Comparison of ENCODE assay signal across 18 mouse cellular contexts in genomic region chr6:9042391-9042790, GRCm38 (mm10).
"Had no signal": no experiment of that assay in that cellular context is flagged by ENCODE, and none has a peak within 500 bp of the region (broad histone marks: within the 10 kb centered on the region; RNA-seq: fewer than 3 reads in every experiment).

No protein-coding gene starts in this region.

- H3K27me3 ChIP-seq: lung, embryonic 15.5 days; megakaryocyte, embryonic 14.5 days; midbrain, embryonic 12.5 days; neural tube, embryonic 12.5 days; stomach, embryonic 15.5 days had no signal

- H3K9me3 ChIP-seq: lung, embryonic 15.5 days; megakaryocyte, embryonic 14.5 days; midbrain, embryonic 12.5 days; neural tube, embryonic 12.5 days; stomach, embryonic 15.5 days had no signal

- H3K4me1 ChIP-seq: lung, embryonic 15.5 days; megakaryocyte, embryonic 14.5 days; midbrain, embryonic 12.5 days; neural tube, embryonic 12.5 days; stomach, embryonic 15.5 days had no signal

- H3K4me3 ChIP-seq: lung, embryonic 15.5 days; megakaryocyte, embryonic 14.5 days; midbrain, embryonic 12.5 days; neural tube, embryonic 12.5 days; stomach, embryonic 15.5 days had no signal

- ATAC-seq: liver, postnatal 0 days; lung, postnatal 0 days; midbrain, embryonic 16.5 days had no signal

- H3K36me3 ChIP-seq: lung, embryonic 15.5 days; midbrain, embryonic 12.5 days; neural tube, embryonic 12.5 days; stomach, embryonic 15.5 days had no signal

- H3K4me2 ChIP-seq: lung, embryonic 15.5 days; midbrain, embryonic 12.5 days; neural tube, embryonic 12.5 days; stomach, embryonic 15.5 days had no signal

- DNase-seq: liver, postnatal 0 days; lung, adult 2 months; lung, postnatal 14 days; lung, postnatal 36 days; midbrain, embryonic 14.5 days; right cerebral cortex, postnatal 14 days; thymus, adult 2 months; thymus, postnatal 25 days; thymus, postnatal 4 days had no signal

- H3K9ac ChIP-seq: liver, postnatal 0 days; lung, embryonic 15.5 days; midbrain, embryonic 12.5 days; neural tube, embryonic 12.5 days; stomach, embryonic 15.5 days had no signal

- H3K27ac ChIP-seq: lung, embryonic 15.5 days; macrophage; midbrain, embryonic 12.5 days; neural tube, embryonic 12.5 days; stomach, embryonic 15.5 days; stomach, postnatal 0 days had no signal
